Mouse (Mus musculus) mature B cell (primary cell): ENCODE results near the gene Rad51b.

Source experiments
- in situ Hi-C: fragments of 300-500 bp; cut with MboI; formaldehyde crosslinking; loops from 2 replicates; pipeline ENCODE4 v1.14.3; 2019

The Rad51b gene

GRCm38 (mm10) chr12:79729926-79730506, 432.9 kb downstream of the Rad51b start:
- in situ Hi-C loops: no loop called here

- in situ Hi-C loops: no loop called here
These were observed 434.8 kb downstream of the Rad51b start for GRCm38 (mm10) chr12:79731905-79732304.

GRCm38 (mm10) chr12:79732355-79733115, 435.5 kb downstream of the Rad51b start:
- in situ Hi-C loops: no loop called here

GRCm38 (mm10) chr12:79735341-79735785, 438.3 kb downstream of the Rad51b start:
- in situ Hi-C loops: no loop called here

- in situ Hi-C loops: no loop called here
These were observed 438.8 kb downstream of the Rad51b start for GRCm38 (mm10) chr12:79735882-79736281.

GRCm38 (mm10) chr12:79738700-79739099, 441.6 kb downstream of the Rad51b start:
- in situ Hi-C loops: no loop called here

- in situ Hi-C loops: no loop called here
These were observed 443.0 kb downstream of the Rad51b start for GRCm38 (mm10) chr12:79739918-79740639.

- in situ Hi-C loops: no loop called here
These were observed 445.1 kb downstream of the Rad51b start for GRCm38 (mm10) chr12:79742211-79742610.

- in situ Hi-C loops: no loop called here
These were observed 447.0 kb downstream of the Rad51b start for GRCm38 (mm10) chr12:79744131-79744530.

GRCm38 (mm10) chr12:79745225-79745624, 448.1 kb downstream of the Rad51b start:
- in situ Hi-C loops: no loop called here

- in situ Hi-C loops: no loop called here
These were observed 448.9 kb downstream of the Rad51b start for GRCm38 (mm10) chr12:79745845-79746510.

- in situ Hi-C loops: no loop called here
These were observed 450.5 kb downstream of the Rad51b start for GRCm38 (mm10) chr12:79747541-79747940.

- in situ Hi-C loops: no loop called here
These were observed 451.8 kb downstream of the Rad51b start for GRCm38 (mm10) chr12:79748862-79749261.

- in situ Hi-C loops: no loop called here
These were observed 453.4 kb downstream of the Rad51b start for GRCm38 (mm10) chr12:79750253-79751125.

- in situ Hi-C loops: no loop called here
These were observed 454.7 kb downstream of the Rad51b start for GRCm38 (mm10) chr12:79751781-79752180.

- in situ Hi-C loops: no loop called here
These were observed 455.1 kb downstream of the Rad51b start for GRCm38 (mm10) chr12:79752189-79752588.

- in situ Hi-C loops: no loop called here
These were observed 458.5 kb downstream of the Rad51b start for GRCm38 (mm10) chr12:79755617-79756016.

- in situ Hi-C loops: no loop called here
These were observed 459.3 kb downstream of the Rad51b start for GRCm38 (mm10) chr12:79756352-79756751.

GRCm38 (mm10) chr12:79757775-79758174, 460.7 kb downstream of the Rad51b start:
- in situ Hi-C loops: no loop called here

- in situ Hi-C loops: no loop called here
These were observed 462.3 kb downstream of the Rad51b start for GRCm38 (mm10) chr12:79759180-79759902.

GRCm38 (mm10) chr12:79761217-79761616, 464.1 kb downstream of the Rad51b start:
- in situ Hi-C loops: no loop called here
